Mouse (Mus musculus) urinary bladder, postnatal 36 days (tissue): ENCODE measurements around the gene Atg4c.
A peak's percentile ranks its signal among the peaks of the same experiment; 100 is the strongest.

Experiments
- DNase-seq, 2 experiments: peaks; one replicate each; pipeline ENCODE4 v3.0.0; 2022; ENCODE audit warnings: low spot score in 2 of 2, mixed read lengths in 1 of 2

Gene Atg4c

GRCm38 (mm10) chr4:99185305-99185704 lies 8.4 kb upstream of the Atg4c start:
- no peak for DNase-seq

GRCm38 (mm10) chr4:99186412-99187125 lies 7.2 kb upstream of the Atg4c start:
- DNase-seq: no peak

- no peak for DNase-seq
These were observed 1.1 kb upstream of the Atg4c start for GRCm38 (mm10) chr4:99192640-99193039.

GRCm38 (mm10) chr4:99193214-99193613 lies 520 bp upstream of the Atg4c start:
- no peak for DNase-seq

- no peak for DNase-seq
These were observed 1.1 kb downstream of the Atg4c start for GRCm38 (mm10) chr4:99194826-99195225.

GRCm38 (mm10) chr4:99198721-99199120 lies 5.0 kb downstream of the Atg4c start:
- DNase-seq: no peak

- DNase-seq: no peak
These were observed 6.1 kb downstream of the Atg4c start for GRCm38 (mm10) chr4:99199757-99200251.

- no peak for DNase-seq
These were observed 6.8 kb downstream of the Atg4c start for GRCm38 (mm10) chr4:99200383-99201136.

GRCm38 (mm10) chr4:99205773-99206172 lies 12.0 kb downstream of the Atg4c start:
- DNase-seq: no peak

- no peak for DNase-seq
These were observed 12.6 kb downstream of the Atg4c start for GRCm38 (mm10) chr4:99206356-99206755.

GRCm38 (mm10) chr4:99210087-99210486 lies 16.4 kb downstream of the Atg4c start:
- DNase-seq: no peak

- no peak for DNase-seq
These were observed 17.9 kb downstream of the Atg4c start for GRCm38 (mm10) chr4:99211606-99212005.

- DNase-seq: no peak
These were observed 19.4 kb downstream of the Atg4c start for GRCm38 (mm10) chr4:99213123-99213522.

- no peak for DNase-seq
These were observed 28.5 kb downstream of the Atg4c start for GRCm38 (mm10) chr4:99222221-99222620.

GRCm38 (mm10) chr4:99224790-99225189 lies 31.1 kb downstream of the Atg4c start:
- DNase-seq: no peak

- peak in 1 of 2 experiments; percentile 36 for DNase-seq
These were observed 33.5 kb downstream of the Atg4c start for GRCm38 (mm10) chr4:99227226-99227625.

GRCm38 (mm10) chr4:99229371-99229770 lies 35.6 kb downstream of the Atg4c start:
- DNase-seq: no peak

GRCm38 (mm10) chr4:99235203-99235856 lies 41.6 kb downstream of the Atg4c start:
- no peak for DNase-seq

GRCm38 (mm10) chr4:99238305-99238704 lies 44.6 kb downstream of the Atg4c start:
- DNase-seq: no peak

GRCm38 (mm10) chr4:99241674-99242073 lies 47.9 kb downstream of the Atg4c start:
- DNase-seq: no peak

GRCm38 (mm10) chr4:99249358-99249757 lies 55.6 kb downstream of the Atg4c start:
- no peak for DNase-seq

- no peak for DNase-seq
These were observed 56.1 kb downstream of the Atg4c start for GRCm38 (mm10) chr4:99249826-99250225.
